Mouse (Mus musculus): Measurements from ENCODE around the gene Pi16. TPM values are rescaled to one million over a fixed set of nuclear protein-coding genes. Genes with fewer than 3 reads are reported as not detected.

The Pi16 gene
- total RNA-seq, 1 experiment from 2014 or later: 151 TPM

Other genes starting within 250 kb of the Pi16 start
- 1.3 and 2.1 TPM in 2 replicates for gene Cdkn1a, start 226.7 kb upstream of the Pi16 start, total RNA-seq (2017)
- gene Rab44, start 203.5 kb upstream of the Pi16 start, total RNA-seq (2017): 92.5 and 114 TPM in 2 replicates
- gene Cpne5, start 79.5 kb upstream of the Pi16 start, total RNA-seq (2017): 1.4 and 1.8 TPM in 2 replicates
- gene Ppil1, start 53.5 kb upstream of the Pi16 start, total RNA-seq (2017): 23.1 and 25.7 TPM in 2 replicates
- 65.4 and 72.1 TPM in 2 replicates for gene BC004004, start 48.9 kb upstream of the Pi16 start, total RNA-seq (2017)
- 65.8 and 67.3 TPM in 2 replicates for gene Mtch1, start 30.3 kb downstream of the Pi16 start, total RNA-seq (2017)
- 184 and 192 TPM in 2 replicates for gene Fgd2, start 43.2 kb downstream of the Pi16 start, total RNA-seq (2017)
- gene Pim1, start 173.1 kb downstream of the Pi16 start, total RNA-seq (2017): 632 and 640 TPM in 2 replicates
- gene Gm17657, start 232.0 kb downstream of the Pi16 start, total RNA-seq (2017): not detected in 2 replicates
- 9.8 and 9.9 TPM in 2 replicates for gene Tbc1d22b, start 232.1 kb downstream of the Pi16 start, total RNA-seq (2017)
- not detected in 2 replicates for gene Tmem217, start 234.7 kb downstream of the Pi16 start, total RNA-seq (2017)